ENCODE assay signal across 8 mouse cellular contexts in genomic region chr11:96811188-96811587, GRCm38 (mm10). TPM values are rescaled to one million over a fixed set of nuclear protein-coding genes. Genes with fewer than 3 reads are reported as not detected.
DNase-seq lines count a peak whose midpoint lies in the region; ATAC-seq and TF ChIP-seq lines count a peak whose summit lies in the region.
"Not testable (repeated sequence)": the region's sequence is repeated elsewhere in the genome, so short reads cannot be mapped to it uniquely, and the experiment has no call there.
"Had no signal": no experiment of that assay in that cellular context is flagged by ENCODE, and none has a peak within 500 bp of the region (broad histone marks: within the 10 kb centered on the region; RNA-seq: fewer than 3 reads in every experiment).

No protein-coding gene starts in this region.

- H3K27ac ChIP-seq in CH12.LX (ENCODE audit: insufficient read depth, low read depth); MEL (ENCODE audit: control insufficient read depth, low read depth, low read length); forebrain, embryonic 11.5 days (ENCODE audit: low read depth, low read length); layer of hippocampus, adult 2 months; lung, embryonic 14.5 days (ENCODE audit: low read depth): not testable (repeated sequence)

- not testable (repeated sequence) for TF ChIP-seq EP300 in CH12.LX (IDR thresholded peaks at IDR 0.05; ENCODE audit: low read length); MEL (IDR thresholded peaks at IDR 0.05; ENCODE audit: low read depth in 1 of 2, low read length in 2 of 2)

- dilution Hi-C loops in CH12.LX (cut with MboI; ENCODE audit: extremely low pct_ligation_motif_present, extremely low pct_unique_long_range_greater_than_20kb, low sequenced_read_pairs): not testable (repeated sequence)

- H3ac ChIP-seq in myocyte (ENCODE audit: control insufficient read depth, insufficient read length): not testable (repeated sequence)

- not testable (repeated sequence) for H3K4me3 ChIP-seq in CH12.LX (replicated peaks in 1 of 3; ENCODE audit: low read depth in 2 of 3, low read length in 2 of 3, poor library complexity in 1 of 3); MEL (ENCODE audit: control insufficient read depth in 1 of 2, insufficient read depth in 1 of 2, low read depth in 2 of 2, low read length in 2 of 2); forebrain, embryonic 11.5 days (ENCODE audit: low read depth, low read length); layer of hippocampus, adult 2 months; lung, embryonic 14.5 days (ENCODE audit: low read depth, low read length); myocyte

- ATAC-seq in forebrain, embryonic 11.5 days (replicated peaks; ENCODE audit: low FRiP score); lung, embryonic 14.5 days (ENCODE audit: insufficient read depth): not testable (repeated sequence)

- H3K9ac ChIP-seq in CH12.LX (ENCODE audit: insufficient read depth, low read depth); MEL (ENCODE audit: control insufficient read depth, low read depth, low read length, poor library complexity, severe bottlenecking); forebrain, embryonic 11.5 days (ENCODE audit: low read length); lung, embryonic 14.5 days: not testable (repeated sequence)

- not testable (repeated sequence) for H3K4me1 ChIP-seq in CH12.LX (ENCODE audit: control insufficient read depth in 1 of 2, insufficient read depth in 2 of 2); MEL (ENCODE audit: control insufficient read depth in 1 of 2, insufficient read depth in 2 of 2, low read length in 2 of 2); forebrain, embryonic 11.5 days (replicated peaks; ENCODE audit: control insufficient read depth, insufficient read depth, low read length); lung, embryonic 14.5 days (ENCODE audit: insufficient read depth)

- not testable (repeated sequence) for TF ChIP-seq RAD21 in CH12.LX (IDR thresholded peaks at IDR 0.05; ENCODE audit: low read depth, low read length); MEL (IDR thresholded peaks at IDR 0.05; ENCODE audit: low read depth, low read length)

- not testable (repeated sequence) for DNase-seq in CH12.LX (ENCODE audit: extremely low read depth); MEL (ENCODE audit: low read depth, low spot score); layer of hippocampus, adult 2 months (ENCODE audit: low spot score in 2 of 2); lung, embryonic 14.5 days
- DNase-seq in forebrain, embryonic 11.5 days (ENCODE audit: low spot score): peak; percentile 14

- H3K79me2 ChIP-seq in CH12.LX (replicated peaks; ENCODE audit: control insufficient read depth, extremely low read depth, insufficient read depth, poor library complexity, severe bottlenecking); MEL (ENCODE audit: control insufficient read depth, insufficient read depth, low read length, poor library complexity): not testable (repeated sequence)
- H3K79me2 ChIP-seq in myocyte (ENCODE audit: control insufficient read depth, insufficient read depth): peaks cover 20% of the 10 kb centered on the region

- not testable (repeated sequence) for H3K9me3 ChIP-seq in CH12.LX (replicated peaks; ENCODE audit: low read length); MEL (replicated peaks; ENCODE audit: insufficient read depth, low read length); forebrain, embryonic 11.5 days (ENCODE audit: control insufficient read depth, low read length); lung, embryonic 14.5 days (ENCODE audit: low read depth, low read length)

- not testable (repeated sequence) for TF ChIP-seq POLR2A in CH12.LX (IDR thresholded peaks at IDR 0.05; ENCODE audit: low read depth, low read length); MEL (IDR thresholded peaks at IDR 0.05; ENCODE audit: control insufficient read depth in 1 of 2, insufficient read depth in 1 of 2, low read depth in 1 of 2, low read length in 2 of 2, poor library complexity in 1 of 2); myocyte (IDR thresholded peaks at IDR 0.05; ENCODE audit: insufficient read length, low read depth)

- H3K4me2 ChIP-seq in CH12.LX (ENCODE audit: insufficient read depth, low read depth, poor library complexity, severe bottlenecking); forebrain, embryonic 11.5 days (ENCODE audit: low read depth, low read length, severe bottlenecking); lung, embryonic 14.5 days; myocyte (ENCODE audit: low read depth): not testable (repeated sequence)

- 0 out of 4 replicates have a peak, but pooled peaks of 1 of the 2 experiments have one; percentile 18 for TF ChIP-seq CTCF in CH12.LX (conservative IDR thresholded peaks at IDR 0.05 in 1 of 2, IDR thresholded peaks at IDR 0.05 in 1 of 2; ENCODE audit: low read depth in 2 of 2, low read length in 2 of 2)
- not testable (repeated sequence) for TF ChIP-seq CTCF in MEL (IDR thresholded peaks at IDR 0.05 in 2 of 3, conservative IDR thresholded peaks at IDR 0.05 in 1 of 3; ENCODE audit: control insufficient read depth in 1 of 3, insufficient read depth in 1 of 3, low read depth in 2 of 3, low read length in 3 of 3, poor library complexity in 1 of 3, severe bottlenecking in 1 of 3)
- TF ChIP-seq CTCF in layer of hippocampus, adult 2 months (conservative IDR thresholded peaks at IDR 0.05): peak; percentile 20; the same call in 1 of the 2 replicates
- 0 out of 2 replicates have a peak, but pooled peaks have one; percentile 3 for TF ChIP-seq CTCF in lung, embryonic 14.5 days (IDR thresholded peaks at IDR 0.05; ENCODE audit: low read depth)

- H3K36me3 ChIP-seq in CH12.LX (replicated peaks in 1 of 2; ENCODE audit: control insufficient read depth in 1 of 2, insufficient read depth in 1 of 2, low read length in 1 of 2) (peaks cover 59 to 88% of the 10 kb centered on the region in 2 experiments), MEL (ENCODE audit: control insufficient read depth in 1 of 2, insufficient read depth in 2 of 2, low read length in 2 of 2) (peaks cover 0 to 28% of the 10 kb centered on the region in 2 experiments; a peak in 2 of 4 replicates), myocyte (ENCODE audit: control insufficient read depth, insufficient read depth) (peaks cover 74% of the 10 kb centered on the region)
- peaks cover 27% of the 10 kb centered on the region for H3K36me3 ChIP-seq in forebrain, embryonic 11.5 days (ENCODE audit: control insufficient read depth, insufficient read depth, low read length)
- H3K36me3 ChIP-seq in lung, embryonic 14.5 days (ENCODE audit: insufficient read depth): peaks cover 83% of the 10 kb centered on the region

- not testable (repeated sequence) for H3K27me3 ChIP-seq in CH12.LX (replicated peaks); MEL (ENCODE audit: control insufficient read depth in 1 of 2, insufficient read depth in 2 of 2, low read length in 2 of 2); forebrain, embryonic 11.5 days (ENCODE audit: control insufficient read depth, insufficient read depth, low read length); lung, embryonic 14.5 days (ENCODE audit: insufficient read depth, low read length); myocyte (ENCODE audit: control insufficient read depth, insufficient read depth, insufficient read length)

- in situ Hi-C loops in CH12.LX (cut with MboI; ENCODE audit: low pct_ligation_motif_present, low pct_unique_long_range_greater_than_20kb, low sequenced_read_pairs): not testable (repeated sequence)

- WGBS in forebrain, embryonic 11.5 days: 86% methylated on average over 1 of the region's 1 CpGs
- 90% methylated on average over 1 of the region's 1 CpGs for WGBS in lung, embryonic 14.5 days

RNA-seq across cellular contexts. Expression of gene Nfe2l1, which starts 18.6 kb away (rescaled TPM):
- total RNA-seq in CH12.LX (2012; rRNA removed) (113 and 169 TPM in 2 replicates), CH12.LX (2014; rRNA removed) (61.1 and 77.7 TPM in 2 replicates), MEL (2012; rRNA removed) (44.8 and 47.0 TPM in 2 replicates)
- polyA plus RNA-seq in CH12.LX (2012; ENCODE audit: insufficient read length, low read depth) (145 and 182 TPM in 2 replicates), MEL (2012; ENCODE audit: insufficient read depth in 1 of 2, insufficient read length in 2 of 2, low read depth in 1 of 2, low replicate concordance in 2 of 2, missing spikeins in 1 of 2) (10 to 100 TPM; 37.5 to 66.5 TPM), myocyte (2012; fragmentation: generic; extraction: Trizol) (518 TPM)
- 38.6 and 42.9 TPM in 2 replicates for polyA plus RNA-seq in forebrain, embryonic 11.5 days (2014; fragmentation: Nextera tagmentation; extraction: Ambion mirVana)
- total RNA-seq in layer of hippocampus, adult 2 months (2021): 100 to 1,000 TPM; 221 to 229 TPM
- 34.6 and 39.5 TPM in 2 replicates for polyA plus RNA-seq in lung, embryonic 14.5 days (2014; fragmentation: Nextera tagmentation; extraction: Ambion mirVana)

RNA-seq across cellular contexts. Expression of gene Cbx1, which starts 22.3 kb away (rescaled TPM):
- total RNA-seq in CH12.LX (2012; rRNA removed) (144 and 163 TPM in 2 replicates), CH12.LX (2014; rRNA removed) (115 and 138 TPM in 2 replicates), MEL (2012; rRNA removed) (132 and 135 TPM in 2 replicates)
- polyA plus RNA-seq in CH12.LX (2012; ENCODE audit: insufficient read length, low read depth) (223 and 251 TPM in 2 replicates), MEL (2012; ENCODE audit: insufficient read depth in 1 of 2, insufficient read length in 2 of 2, low read depth in 1 of 2, low replicate concordance in 2 of 2, missing spikeins in 1 of 2) (100 to 1,000 TPM; 152 to 368 TPM), myocyte (2012; fragmentation: generic; extraction: Trizol) (34.6 TPM)
- polyA plus RNA-seq in forebrain, embryonic 11.5 days (2014; fragmentation: Nextera tagmentation; extraction: Ambion mirVana): 140 and 150 TPM in 2 replicates
- 10 to 100 TPM; 44.6 to 47.4 TPM for total RNA-seq in layer of hippocampus, adult 2 months (2021)
- 103 and 112 TPM in 2 replicates for polyA plus RNA-seq in lung, embryonic 14.5 days (2014; fragmentation: Nextera tagmentation; extraction: Ambion mirVana)

RNA-seq across cellular contexts. Expression of gene Snx11, which starts 33.8 kb away (rescaled TPM):
- total RNA-seq in CH12.LX (2012; rRNA removed) (153 and 173 TPM in 2 replicates), CH12.LX (2014; rRNA removed) (244 and 246 TPM in 2 replicates), MEL (2012; rRNA removed) (33.9 and 43.1 TPM in 2 replicates)
- polyA plus RNA-seq in CH12.LX (2012; ENCODE audit: insufficient read length, low read depth) (208 and 217 TPM in 2 replicates), MEL (2012; ENCODE audit: insufficient read depth in 1 of 2, insufficient read length in 2 of 2, low read depth in 1 of 2, low replicate concordance in 2 of 2, missing spikeins in 1 of 2) (10 to 100 TPM in 1 of 2 experiments, not detected in 1; 33.7 TPM), myocyte (2012; fragmentation: generic; extraction: Trizol) (18.4 TPM)
- polyA plus RNA-seq in forebrain, embryonic 11.5 days (2014; fragmentation: Nextera tagmentation; extraction: Ambion mirVana): 17.5 and 26.9 TPM in 2 replicates
- total RNA-seq in layer of hippocampus, adult 2 months (2021): 10 to 100 TPM; 52.5 to 56.7 TPM
- polyA plus RNA-seq in lung, embryonic 14.5 days (2014; fragmentation: Nextera tagmentation; extraction: Ambion mirVana): 10.3 and 15.7 TPM in 2 replicates

RNA-seq across cellular contexts. Expression of gene Copz2, which starts 38.5 kb away (rescaled TPM):
- 1.3 and 4.1 TPM in 2 replicates for total RNA-seq in CH12.LX (2012; rRNA removed)
- total RNA-seq in CH12.LX (2014; rRNA removed): 0.28 and 0.35 TPM in 2 replicates
- polyA plus RNA-seq in CH12.LX (2012; ENCODE audit: insufficient read length, low read depth): 0.87 and 0.99 TPM in 2 replicates
- total RNA-seq in MEL (2012; rRNA removed): 0.95 and 2.1 TPM in 2 replicates
- 1 to 10 TPM in 1 of 2 experiments, not detected in 1; 6.3 TPM for polyA plus RNA-seq in MEL (2012; ENCODE audit: insufficient read depth in 1 of 2, insufficient read length in 2 of 2, low read depth in 1 of 2, low replicate concordance in 2 of 2, missing spikeins in 1 of 2)
- polyA plus RNA-seq in forebrain, embryonic 11.5 days (2014; fragmentation: Nextera tagmentation; extraction: Ambion mirVana): 33.2 and 33.8 TPM in 2 replicates
- total RNA-seq in layer of hippocampus, adult 2 months (2021): 1 to 10 TPM; 5.9 to 7.0 TPM
- 144 and 151 TPM in 2 replicates for polyA plus RNA-seq in lung, embryonic 14.5 days (2014; fragmentation: Nextera tagmentation; extraction: Ambion mirVana)
- 120 TPM for polyA plus RNA-seq in myocyte (2012; fragmentation: generic; extraction: Trizol)
- polyA plus RNA-seq: activated CD4-positive, CD25-positive, alpha-beta regulatory T cell, adult 4 months; CD4-positive, CD25-positive, alpha-beta regulatory T cell, adult 4 months had no signal
